Mouse (Mus musculus): ENCODE measurements around the gene Gemin8.

The Gemin8 gene

DNA sequence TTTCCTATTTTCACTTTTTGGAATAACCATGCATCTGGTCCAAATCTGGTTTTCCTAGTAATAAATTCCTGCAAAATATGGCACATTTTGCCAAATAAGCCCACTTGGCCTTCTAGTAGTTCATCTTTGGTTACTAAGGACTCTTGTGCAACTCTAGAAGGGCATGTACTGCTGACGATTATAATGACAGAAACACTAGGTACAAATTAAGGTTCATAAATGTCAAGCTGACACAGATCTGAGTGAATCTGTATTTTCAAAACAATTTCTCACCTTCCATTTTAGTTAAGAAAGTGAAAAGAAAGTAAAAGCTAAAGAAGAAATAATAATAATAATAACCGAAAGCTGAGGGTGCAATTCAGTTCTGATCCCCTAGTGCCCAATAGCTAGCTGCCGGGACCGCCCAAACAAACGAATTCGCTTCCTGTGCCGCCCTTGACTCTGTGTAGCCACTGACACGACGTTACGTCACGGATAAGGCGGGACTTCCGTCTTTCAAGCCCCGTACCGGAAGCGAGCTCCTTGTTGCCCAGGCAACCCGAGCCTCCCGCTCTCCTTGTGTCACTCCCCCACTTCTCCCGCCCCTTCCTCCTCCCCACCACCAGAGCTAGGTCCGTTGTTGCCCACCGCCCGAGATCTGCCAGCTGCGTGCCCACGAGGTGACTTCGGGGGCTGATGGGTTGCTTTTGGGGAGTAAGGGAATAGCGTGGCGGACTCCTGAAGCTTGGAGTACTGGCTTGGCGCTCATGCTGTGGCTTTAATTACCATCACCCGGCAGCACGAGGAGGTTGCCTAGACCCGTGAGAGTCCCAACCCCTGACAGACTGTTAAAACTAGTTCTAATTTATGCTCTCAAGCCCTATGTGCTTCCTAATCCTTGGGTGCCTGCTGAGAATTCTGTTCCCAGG, at the start of gene Gemin8:
Gemin8 (plus strand) TSS at position 563 of the 908 bp plus-strand sequence.
- ChIA-PET POLR2A (interaction anchor here in 2 of 4 experiments (0.6 to 1.4 kb wide), 8 partner anchors 68 to 344 kb away, joined by 3 to 6 read pairs (median 4); partner anchors contain the start of genes Rab9 (in 2 of the 2), Gpm6b (in 1 of the 2), Ofd1 (in 1 of the 2) and Trappc2 (in 1 of the 2)), CTCF (interaction anchor here in 1 of 4 experiments (0.6 kb wide), 1 partner anchor 843 kb away, joined by 4 read pairs; the partner anchor contains the start of gene Glra2)

- CTCF ChIA-PET = interaction anchor here in 1 of 4 experiments (0.6 kb wide), 1 partner anchor 820 kb away, joined by 3 read pairs; the partner anchor contains the start of gene Glra2
Observed at GRCm38 (mm10) chrX:166147158-166147846, 23.0 kb upstream of the Gemin8 start.

GRCm38 (mm10) chrX:166162773-166163172, 7.5 kb upstream of the Gemin8 start:
- ChIA-PET CTCF (no interaction called here), POLR2A (no interaction called here)

More at GRCm38 (mm10) chrX:166147158-166147846, 23.0 kb upstream of the Gemin8 start:
- POLR2A ChIA-PET = no interaction called here

DNA sequence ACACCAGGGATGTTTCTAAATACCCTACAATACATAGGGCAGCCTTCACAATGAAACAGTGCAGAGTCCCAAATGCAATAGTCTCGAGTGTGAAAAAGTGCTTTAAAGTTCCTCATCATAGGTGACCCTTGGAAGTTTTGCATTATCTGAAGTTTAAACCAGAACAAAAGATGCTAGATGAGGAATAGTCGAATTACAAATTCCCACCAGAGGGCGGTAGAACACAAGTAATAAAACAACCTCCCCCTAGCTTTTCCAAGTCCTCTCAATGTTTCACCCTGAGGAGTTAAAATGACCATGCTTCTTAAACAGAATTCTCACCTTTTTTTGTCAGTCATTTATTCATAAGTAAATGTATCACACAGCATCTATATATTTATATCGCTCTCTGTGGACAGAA, 2.9 kb upstream of the Gemin8 start:
- CTCF ChIA-PET = interaction anchor here in 2 of 4 experiments (0.5 to 1.6 kb wide), 3 partner anchors 161 to 184 kb away, joined by 3 to 4 read pairs (median 4); no protein-coding TSS in a partner anchor
- POLR2A ChIA-PET = interaction anchor here in 1 of 4 experiments (0.6 kb wide), 1 partner anchor 1066 kb away, joined by 3 read pairs; no protein-coding TSS in a partner anchor

GRCm38 (mm10) chrX:166167923-166168322, 2.3 kb upstream of the Gemin8 start:
- ChIA-PET CTCF (interaction anchor here in 3 of 4 experiments (0.5 to 1.6 kb wide), 4 partner anchors 161 to 1039 kb away, joined by 3 to 6 read pairs (median 4); no protein-coding TSS in a partner anchor), POLR2A (no interaction called here)

GRCm38 (mm10) chrX:166170800-166171738, 815 bp downstream of the Gemin8 start:
- ChIA-PET CTCF (no interaction called here), POLR2A (interaction anchor here in 2 of 4 experiments (0.8 to 1.4 kb wide), 5 partner anchors 67 to 343 kb away, joined by 3 to 5 read pairs (median 4); partner anchors contain the start of genes Gpm6b (in 1 of the 2), Ofd1 (in 1 of the 2), Rab9 (in 1 of the 2) and Trappc2 (in 1 of the 2))

- ChIA-PET CTCF (no interaction called here), POLR2A (no interaction called here)
Observed at GRCm38 (mm10) chrX:166172041-166172440, 1.8 kb downstream of the Gemin8 start.

GRCm38 (mm10) chrX:166172661-166173060, 2.4 kb downstream of the Gemin8 start:
- CTCF ChIA-PET = no interaction called here
- POLR2A ChIA-PET = no interaction called here

GRCm38 (mm10) chrX:166173796-166174195, 3.5 kb downstream of the Gemin8 start:
- POLR2A ChIA-PET = no interaction called here

GRCm38 (mm10) chrX:166177929-166178328, 7.7 kb downstream of the Gemin8 start:
- CTCF ChIA-PET = no interaction called here
- POLR2A ChIA-PET = no interaction called here

More at GRCm38 (mm10) chrX:166173796-166174195, 3.5 kb downstream of the Gemin8 start:
- CTCF ChIA-PET = no interaction called here

DNA sequence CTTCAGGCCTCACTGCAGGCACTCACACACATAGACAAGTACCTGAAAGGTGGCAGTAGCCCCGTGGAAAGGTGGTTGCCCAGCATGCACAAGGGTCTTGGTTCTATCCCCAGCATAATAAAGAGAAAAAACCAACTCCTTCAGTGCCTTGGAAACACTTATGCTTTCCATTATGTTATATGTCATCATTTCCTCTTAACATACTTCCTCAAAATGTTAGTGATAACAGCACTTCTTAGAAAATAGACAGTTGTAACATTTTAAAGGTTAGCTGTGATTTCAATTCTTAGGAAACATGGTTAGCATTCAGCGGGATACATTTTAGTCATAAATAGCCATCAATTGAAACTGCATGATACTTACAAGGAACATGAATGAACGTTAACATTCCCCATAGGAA, 12.8 kb downstream of the Gemin8 start:
- CTCF ChIA-PET = no interaction called here
- POLR2A ChIA-PET = no interaction called here

DNA sequence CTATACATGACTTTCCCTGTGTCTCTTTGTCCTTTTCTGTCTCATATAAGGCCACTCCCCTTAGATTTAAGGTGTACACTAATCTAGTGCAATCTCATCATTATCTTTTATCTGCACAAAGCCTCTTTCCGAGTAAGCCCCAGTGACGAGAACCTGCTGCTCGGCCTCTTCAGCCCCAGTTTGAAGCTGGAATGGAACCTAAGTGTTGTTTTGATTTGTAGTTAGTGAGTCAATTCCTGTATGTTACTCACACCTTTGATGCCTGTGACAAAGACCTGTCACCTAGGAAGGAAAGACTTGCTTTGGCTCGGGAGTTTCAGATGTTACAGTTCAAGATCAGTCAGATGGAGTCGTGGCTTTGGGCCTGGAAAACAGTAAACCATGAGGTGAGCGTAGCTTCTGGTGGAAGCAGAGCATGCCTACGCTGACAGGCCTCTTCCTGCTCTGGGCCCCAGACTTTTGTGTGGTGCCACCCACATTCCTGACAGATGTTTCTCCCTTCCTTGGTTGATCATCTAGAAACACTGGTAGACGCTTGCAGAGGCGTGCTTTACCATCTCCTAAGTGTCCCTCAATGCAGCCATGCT, 15.2 kb downstream of the Gemin8 start:
- CTCF ChIA-PET = no interaction called here

DNA sequence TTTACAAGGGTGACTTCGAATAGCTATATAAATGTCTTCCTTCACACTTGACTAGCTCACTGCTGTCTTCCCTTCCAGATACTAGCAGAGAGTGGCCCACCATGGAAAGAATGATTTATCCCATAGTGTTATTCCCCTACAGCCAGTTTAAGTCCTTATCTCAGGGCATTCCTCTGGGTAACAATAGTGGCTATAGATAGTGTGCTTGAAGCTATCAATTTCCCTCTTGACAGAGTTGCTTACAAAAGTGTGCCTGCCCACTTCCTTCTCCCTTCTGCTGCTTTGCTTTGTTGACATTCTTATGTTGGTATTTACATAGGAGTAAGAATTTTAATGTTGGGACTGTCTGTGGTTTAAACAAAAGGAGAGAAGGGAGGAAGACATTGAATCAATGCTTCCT, 17.5 kb downstream of the Gemin8 start:
- POLR2A ChIA-PET = interaction anchor here in 1 of 4 experiments (1.9 kb wide), 1 partner anchor 252 kb away, joined by 4 read pairs; the partner anchor contains the start of genes Ofd1 and Trappc2

More for the DNA sequence above, 15.2 kb downstream of the Gemin8 start:
- POLR2A ChIA-PET = interaction anchor here in 1 of 4 experiments (0.6 kb wide), 1 partner anchor 255 kb away, joined by 3 read pairs; the partner anchor contains the start of gene Trappc2

GRCm38 (mm10) chrX:166196327-166196726, 26.1 kb downstream of the Gemin8 start:
- ChIA-PET POLR2A (no interaction called here), CTCF (interaction anchor here in 1 of 4 experiments (0.6 kb wide), 1 partner anchor 244 kb away, joined by 4 read pairs; no protein-coding TSS in a partner anchor)

More for the DNA sequence above, 17.5 kb downstream of the Gemin8 start:
- CTCF ChIA-PET = no interaction called here

DNA sequence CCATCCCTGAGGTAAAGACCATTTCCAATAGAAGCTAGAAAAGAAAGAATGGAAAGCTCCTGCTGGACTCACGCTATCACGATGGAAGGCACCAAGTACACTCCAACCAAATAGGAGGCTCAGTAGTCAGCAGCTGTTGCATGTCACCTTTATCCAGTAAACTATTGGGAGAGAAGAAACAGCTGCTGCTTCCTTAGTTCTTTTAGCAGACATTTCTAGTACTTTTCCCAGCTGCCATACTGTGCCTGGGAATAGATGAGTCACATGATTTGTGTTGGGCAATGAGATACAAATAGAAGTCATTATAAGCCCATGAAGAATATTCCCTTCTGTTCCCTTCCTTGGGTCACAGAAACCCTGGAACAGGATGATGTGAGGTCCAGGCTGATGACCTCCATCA, 28.0 kb downstream of the Gemin8 start:
- ChIA-PET CTCF (no interaction called here), POLR2A (no interaction called here)

DNA sequence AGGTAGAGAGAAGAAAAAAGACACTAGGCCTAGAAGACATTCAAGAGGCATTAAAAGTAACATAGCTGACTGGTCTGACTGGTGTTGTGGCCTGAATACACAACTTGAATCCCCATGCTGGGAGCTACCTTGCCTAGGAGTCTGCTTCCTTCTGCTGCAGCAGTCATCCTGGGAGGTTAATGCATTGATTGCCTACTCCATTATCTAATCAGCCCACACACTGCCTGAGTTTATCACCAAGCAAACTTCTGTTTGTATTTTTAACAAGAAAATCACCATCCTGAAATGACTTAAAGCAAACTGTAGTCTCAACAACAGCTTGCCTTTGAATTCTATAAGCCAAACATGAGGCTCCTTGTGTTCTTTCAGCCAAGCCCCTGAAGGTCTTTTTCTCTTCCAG, 29.6 kb downstream of the Gemin8 start:
- POLR2A ChIA-PET = interaction anchor here in 1 of 4 experiments (0.6 kb wide), 1 partner anchor 90 kb away, joined by 3 read pairs; no protein-coding TSS in a partner anchor
- CTCF ChIA-PET = no interaction called here

DNA sequence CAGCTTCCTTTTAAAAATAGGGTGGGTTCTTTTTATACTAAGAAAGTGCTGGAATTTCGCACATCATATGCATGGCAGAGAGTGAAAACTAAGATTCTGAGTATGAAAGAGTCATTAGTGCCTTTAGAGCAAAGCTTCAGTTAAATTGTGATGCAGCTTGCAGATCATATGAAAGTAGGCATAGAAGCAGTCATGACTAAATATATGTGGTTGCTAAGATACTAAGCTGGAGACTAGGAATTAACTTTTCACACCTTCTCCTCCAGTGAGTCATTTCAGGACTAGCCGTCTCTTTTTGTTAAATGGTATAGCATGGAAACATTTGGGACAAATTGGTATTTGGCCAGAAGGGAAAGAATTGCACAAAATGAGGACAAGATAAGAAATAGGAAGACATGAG, 44.3 kb downstream of the Gemin8 start:
- ChIA-PET POLR2A (no interaction called here), CTCF (no interaction called here)

DNA sequence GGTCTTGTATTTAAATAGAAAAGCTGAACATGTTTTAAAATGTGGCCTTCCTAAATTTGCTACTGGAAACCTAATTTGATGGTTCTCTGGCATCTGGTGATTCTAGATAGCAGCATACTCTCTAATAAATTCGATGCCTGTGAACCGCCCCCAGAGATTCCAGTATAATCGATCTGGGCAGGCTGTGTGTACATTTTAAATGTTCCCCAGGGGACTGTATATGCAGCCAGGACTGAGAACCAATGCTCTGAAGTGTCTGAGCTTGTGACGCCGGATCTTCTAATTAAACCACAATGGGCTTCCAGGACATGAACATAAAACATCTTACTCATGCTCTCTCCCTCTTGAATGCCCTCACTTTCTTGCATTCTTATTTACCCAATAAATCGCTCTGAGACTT, 46.0 kb downstream of the Gemin8 start:
- POLR2A ChIA-PET = no interaction called here
- CTCF ChIA-PET = no interaction called here

Measured in embryonic stem cell, embryonic (primary cell).